Mouse (Mus musculus) kidney, adult 2 months (tissue): ENCODE data around the gene Ttc28. TPM values are rescaled to one million over a fixed set of nuclear protein-coding genes. Genes with fewer than 3 reads are reported as not detected.

ENCODE experiments used
- DNase-seq: peaks from one replicate; pipeline ENCODE4 v3.0.0; 2021
- H3K27ac ChIP-seq: fragments of 200-500 bp; 2 replicates; pipeline ENCODE4 v1.5.1; 2012; ENCODE audit warnings: low read depth, low read length, control low read depth, inconsistent platforms; ENCODE audit not compliant: insufficient read depth
- H3K27me3 ChIP-seq: fragments of 200-500 bp; replicated peaks from 2 replicates; pipeline ENCODE4 v1.6.1; 2012; ENCODE audit warnings: mild to moderate bottlenecking, moderate library complexity, low read length, inconsistent platforms; ENCODE audit not compliant: control insufficient read depth, insufficient read depth
- H3K36me3 ChIP-seq: fragments of 200-500 bp; 2 replicates; pipeline ENCODE4 v1.6.1; 2012; ENCODE audit warnings: mild to moderate bottlenecking, moderate library complexity, low read length, inconsistent platforms; ENCODE audit not compliant: control insufficient read depth, insufficient read depth
- H3K4me1 ChIP-seq: fragments of 200-500 bp; 2 replicates; pipeline ENCODE4 v1.6.1; 2011; ENCODE audit warnings: low read length; ENCODE audit not compliant: control insufficient read depth, insufficient read depth
- H3K4me3 ChIP-seq: fragments of 200-500 bp; 2 replicates; pipeline ENCODE4 v1.5.1; 2011; ENCODE audit warnings: mild to moderate bottlenecking, low read depth, low read length, control low read depth; ENCODE audit not compliant: insufficient read depth
- CTCF ChIP-seq: fragments of 200-500 bp; conservative IDR thresholded peaks from 2 replicates; pipeline ENCODE4 v1.5.1; 2011; ENCODE audit warnings: low read depth, mild to moderate bottlenecking, control low read depth, low read length, moderate library complexity, mixed read lengths; ENCODE audit not compliant: insufficient read depth, insufficient read length
- POLR2A ChIP-seq: fragments of 200-500 bp; IDR thresholded peaks from one replicate; pipeline ENCODE4 v1.6.1; 2011; ENCODE audit warnings: low read depth, low read length, control low read depth
- WGBS: fragments of 180-500 bp; shearing (Covaris S2); methylation state at CpG from one replicate; pipeline ENCODE4 v1.1.7; 2018; 5-methylcytosine and 5-hydroxymethylcytosine counted together
- polyA plus RNA-seq: library from polyadenylated mRNA; depleted of rRNA; stranded (reverse); fragments of >200 nt; gene quantifications from 2 replicates; pipeline ENCODE4 v1.2.3, GENCODE M21; 2012

Ttc28 gene
- polyA plus RNA-seq, 1 experiment = 6.6 TPM

DNA sequence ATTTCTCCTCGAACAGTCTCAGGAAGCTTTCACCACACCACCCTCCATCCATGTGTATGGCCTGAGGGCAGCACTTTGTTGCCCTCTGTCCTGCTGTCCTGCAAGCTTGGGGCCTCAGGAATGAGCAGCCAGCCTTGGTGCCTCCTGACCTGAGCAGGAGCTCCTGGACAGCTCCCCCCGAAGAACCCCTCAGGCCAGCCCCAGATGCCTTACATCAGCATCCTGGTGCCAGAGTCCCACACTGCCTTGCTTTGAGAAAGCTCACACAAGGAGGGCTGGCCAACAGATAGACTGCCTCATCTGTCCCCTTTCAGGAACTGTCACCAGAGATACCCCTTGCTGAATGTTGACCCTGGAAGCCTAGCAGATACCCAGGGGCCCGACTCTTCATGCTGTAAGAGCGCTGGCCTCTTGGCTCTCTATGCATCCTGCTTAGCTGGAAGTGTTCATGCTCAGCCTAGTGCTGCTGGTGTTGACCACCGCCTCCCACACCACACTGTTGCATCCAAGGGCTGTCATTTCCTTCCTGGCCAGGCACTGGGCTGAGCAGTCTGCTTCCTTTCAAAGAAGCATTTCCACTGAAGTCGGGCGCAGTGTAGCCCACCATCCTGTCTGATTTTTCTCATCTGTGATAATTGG, 259.4 kb downstream of the Ttc28 start:
- 50% methylated on average over 7 of the region's 7 CpGs for WGBS
- Histone ChIP-seq H3K36me3 (no peaks in the 10 kb centered on the region), H3K4me3 (no peak overlapping the region), H3K4me1 (peaks cover 6% of the 10 kb centered on the region; the same call in 1 of the 2 replicates), H3K27me3 (no peaks in the 10 kb centered on the region), H3K27ac (peak overlapping the region; percentile 88)
- peak; percentile 40 for DNase-seq
- no peak for TF ChIP-seq POLR2A
- no peak for TF ChIP-seq CTCF

GRCm38 (mm10) chr5:111139622-111140021, 260.0 kb downstream of the Ttc28 start:
- Histone ChIP-seq H3K27me3 (no peaks in the 10 kb centered on the region), H3K4me3 (no peak overlapping the region), H3K36me3 (no peaks in the 10 kb centered on the region), H3K27ac (peak overlapping the region; percentile 88), H3K4me1 (peaks cover 6% of the 10 kb centered on the region; the same call in 1 of the 2 replicates)
- TF ChIP-seq CTCF (no peak), POLR2A (no peak)
- 36% methylated on average over 14 of the region's 14 CpGs for WGBS
- peak; percentile 70 for DNase-seq

- H3K36me3 ChIP-seq = no peaks in the 10 kb centered on the region
- peaks cover 6% of the 10 kb centered on the region; the same call in 1 of the 2 replicates for H3K4me1 ChIP-seq
- TF ChIP-seq CTCF = no peak
- no peak for TF ChIP-seq POLR2A
- DNase-seq = no peak
- H3K4me3 ChIP-seq = no peak overlapping the region
- 79% methylated on average over 20 of the region's 20 CpGs for WGBS
- no peak overlapping the region for H3K27ac ChIP-seq
- H3K27me3 ChIP-seq = no peaks in the 10 kb centered on the region
Observed at GRCm38 (mm10) chr5:111141139-111141885, 261.7 kb downstream of the Ttc28 start.

GRCm38 (mm10) chr5:111142837-111143236, 263.2 kb downstream of the Ttc28 start:
- 80% methylated on average over 4 of the region's 4 CpGs for WGBS
- no peak overlapping the region for H3K27ac ChIP-seq
- no peak overlapping the region for H3K4me3 ChIP-seq
- H3K4me1 ChIP-seq = peaks cover 6% of the 10 kb centered on the region; the same call in 1 of the 2 replicates
- no peaks in the 10 kb centered on the region for H3K36me3 ChIP-seq
- H3K27me3 ChIP-seq = no peaks in the 10 kb centered on the region
- no peak for TF ChIP-seq CTCF
- TF ChIP-seq POLR2A = no peak
- DNase-seq = no peak

GRCm38 (mm10) chr5:111144411-111144810, 264.8 kb downstream of the Ttc28 start:
- 95% methylated on average over 7 of the region's 7 CpGs for WGBS
- no peak overlapping the region for H3K27ac ChIP-seq

GRCm38 (mm10) chr5:111150581-111150980, 271.0 kb downstream of the Ttc28 start:
- no peaks in the 10 kb centered on the region for H3K36me3 ChIP-seq
- no peak overlapping the region for H3K4me3 ChIP-seq
- no peaks in the 10 kb centered on the region for H3K27me3 ChIP-seq
- no peak for DNase-seq
- no peak overlapping the region for H3K27ac ChIP-seq
- H3K4me1 ChIP-seq = peaks cover 9% of the 10 kb centered on the region; the same call in 1 of the 2 replicates
- TF ChIP-seq CTCF = no peak
- no peak for TF ChIP-seq POLR2A
- 95% methylated on average over 14 of the region's 14 CpGs for WGBS

More at GRCm38 (mm10) chr5:111144411-111144810, 264.8 kb downstream of the Ttc28 start:
- no peak overlapping the region for H3K4me3 ChIP-seq
- H3K27me3 ChIP-seq = no peaks in the 10 kb centered on the region
- no peak for TF ChIP-seq CTCF
- no peak for TF ChIP-seq POLR2A
- no peak for DNase-seq
- peaks cover 3% of the 10 kb centered on the region; the same call in 1 of the 2 replicates for H3K4me1 ChIP-seq
- H3K36me3 ChIP-seq = no peaks in the 10 kb centered on the region
